Mouse (Mus musculus) embryonic facial prominence, embryonic 13.5 days (tissue): ENCODE results near the gene Phldb2. TPM values are rescaled to one million over a fixed set of nuclear protein-coding genes. Genes with fewer than 3 reads are reported as not detected.
A peak's percentile ranks its signal among the peaks of the same experiment; 100 is the strongest.

Experiments
- ATAC-seq: fragments of 200-750 bp; cut with Nextera tagmentation; 2 replicates; pipeline ENCODE4 v1.8.0; 2017; ENCODE audit warnings: low read depth; ENCODE audit not compliant: insufficient number of reproducible peaks, insufficient read depth, low FRiP score, low TSS enrichment
- H3K27ac ChIP-seq: fragments of 300-500 bp; sonication (generic); 2 replicates; pipeline ENCODE4 v1.5.1; 2015; ENCODE audit warnings: moderate library complexity, mild to moderate bottlenecking, inconsistent platforms
- H3K27me3 ChIP-seq: fragments of 300-500 bp; sonication (generic); 2 replicates; pipeline ENCODE4 v1.6.1; 2015; ENCODE audit warnings: mild to moderate bottlenecking, inconsistent platforms
- H3K36me3 ChIP-seq: fragments of 300-500 bp; sonication (generic); 2 replicates; pipeline ENCODE4 v1.6.1; 2015; ENCODE audit warnings: mild to moderate bottlenecking, inconsistent platforms
- H3K4me1 ChIP-seq: fragments of 300-500 bp; sonication (generic); 2 replicates; pipeline ENCODE4 v1.6.1; 2015; ENCODE audit warnings: inconsistent platforms
- H3K4me2 ChIP-seq: fragments of 300-500 bp; sonication (generic); 2 replicates; pipeline ENCODE4 v1.6.1; 2015; ENCODE audit warnings: moderate library complexity, mild to moderate bottlenecking, inconsistent platforms
- H3K4me3 ChIP-seq: fragments of 300-500 bp; sonication (generic); 2 replicates; pipeline ENCODE4 v1.5.1; 2015; ENCODE audit warnings: mild to moderate bottlenecking, inconsistent platforms
- H3K9ac ChIP-seq: fragments of 300-500 bp; sonication (generic); 2 replicates; pipeline ENCODE4 v1.6.1; 2015; ENCODE audit warnings: mild to moderate bottlenecking, inconsistent platforms
- H3K9me3 ChIP-seq: fragments of 300-500 bp; sonication (generic); 2 replicates; pipeline ENCODE4 v1.6.1; 2016; ENCODE audit warnings: inconsistent platforms
- WGBS: fragments of 180-500 bp; shearing (Covaris S2); methylation state at CpG from one replicate; pipeline ENCODE4 v1.1.7; 2015; ENCODE audit warnings: mixed read lengths; 5-methylcytosine and 5-hydroxymethylcytosine counted together
- polyA plus RNA-seq: library from polyadenylated mRNA; unstranded; fragments of >200 nt; fragmentation: Nextera tagmentation; extraction: Ambion mirVana; gene quantifications from 2 replicates; pipeline ENCODE4 v1.2.1, GENCODE M21; 2015

The Phldb2 gene
- polyA plus RNA-seq, 1 experiment from 2014 or later = 55.0 TPM

DNA sequence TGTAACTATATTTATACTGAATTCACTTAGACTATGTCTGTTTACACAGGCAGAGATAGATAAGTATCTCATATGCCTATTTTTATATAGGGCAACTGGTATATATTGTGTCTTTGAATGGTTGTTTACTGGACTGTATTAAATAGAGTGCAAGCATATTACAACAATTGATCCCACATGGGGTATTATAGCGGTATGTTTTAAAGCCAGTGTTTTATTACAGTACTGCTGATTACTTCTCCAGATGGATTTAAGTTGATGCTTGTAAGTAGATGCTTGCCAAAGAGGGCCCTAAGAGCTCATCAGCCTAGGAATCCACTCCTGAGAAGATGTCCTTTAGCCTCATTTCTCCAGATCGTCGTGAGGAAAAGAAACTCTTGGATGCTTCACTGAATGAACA lies 84.4 kb downstream of the Phldb2 start:
- no peaks in the 10 kb centered on the region for H3K36me3 ChIP-seq
- no peaks in the 10 kb centered on the region for H3K27me3 ChIP-seq
- H3K4me2 ChIP-seq = no peak overlapping the region
- 29% methylated on average over 3 of the region's 3 CpGs for WGBS
- peak overlapping the region; percentile 40; the same call in 1 of the 2 replicates for H3K27ac ChIP-seq
- no peaks in the 10 kb centered on the region for H3K9me3 ChIP-seq
- no peak for ATAC-seq
- no peak overlapping the region for H3K4me3 ChIP-seq
- no peak overlapping the region for H3K9ac ChIP-seq
- H3K4me1 ChIP-seq = 0 out of 2 replicates have a peak, but pooled peaks cover 12% of the 10 kb centered on the region

DNA sequence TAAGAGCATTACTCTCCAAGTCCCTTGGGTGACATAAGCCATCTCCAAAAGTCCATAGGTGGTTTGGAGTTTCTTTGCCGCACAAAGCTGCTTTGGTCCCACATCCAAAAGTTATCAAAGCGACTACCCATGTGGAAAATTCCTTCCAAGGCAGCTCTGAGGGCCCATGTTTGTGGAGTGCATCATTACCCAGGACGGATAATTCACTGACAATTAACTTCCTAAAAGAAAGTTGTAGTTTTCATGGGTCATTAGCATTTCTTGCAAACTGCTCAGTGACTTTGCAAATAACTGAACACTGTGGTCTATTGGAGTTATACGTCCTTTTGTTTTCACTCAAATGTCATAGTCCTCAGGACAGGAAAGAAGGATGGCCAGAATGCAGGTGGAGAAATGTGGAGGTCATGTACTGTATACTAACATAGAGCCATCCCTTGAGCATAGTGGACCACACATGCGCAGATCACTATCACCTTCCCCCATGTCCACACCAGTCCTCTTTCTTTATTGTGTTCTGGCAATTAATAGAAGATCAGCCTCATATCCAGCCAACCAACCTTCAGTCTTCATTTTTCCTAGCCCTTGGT lies 96.0 kb downstream of the Phldb2 start:
- no peaks in the 10 kb centered on the region for H3K27me3 ChIP-seq
- no peak for ATAC-seq
- no peak overlapping the region for H3K4me3 ChIP-seq
- 0 out of 2 replicates have a peak, but pooled peaks cover 4% of the 10 kb centered on the region for H3K4me1 ChIP-seq
- no peak overlapping the region for H3K9ac ChIP-seq
- H3K36me3 ChIP-seq = no peaks in the 10 kb centered on the region
- no peak overlapping the region for H3K4me2 ChIP-seq
- 80% methylated on average over 5 of the region's 5 CpGs for WGBS
- H3K9me3 ChIP-seq = 0 out of 2 replicates have a peak, but pooled peaks cover 4% of the 10 kb centered on the region
- H3K27ac ChIP-seq = no peak overlapping the region

DNA sequence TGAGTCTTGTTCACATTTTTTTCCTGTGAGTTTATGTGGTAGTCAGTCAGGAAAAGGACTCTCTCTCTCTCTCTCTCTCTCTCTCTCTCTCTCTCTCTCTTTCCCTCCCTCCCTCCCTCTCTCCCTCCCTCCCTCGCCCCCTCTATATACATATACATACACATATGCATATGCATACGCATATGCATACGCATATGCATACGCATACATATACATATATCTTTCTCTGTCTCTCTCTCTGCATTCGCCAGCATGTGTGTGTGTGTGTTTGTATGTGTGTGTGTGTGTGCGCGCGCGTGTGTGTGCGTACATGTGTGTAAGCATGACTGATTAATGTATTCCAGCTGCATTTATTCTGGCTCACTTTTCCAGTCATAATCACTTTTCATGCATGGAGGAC lies 98.9 kb downstream of the Phldb2 start:
- H3K27ac ChIP-seq = no peak overlapping the region
- H3K36me3 ChIP-seq = no peaks in the 10 kb centered on the region
- no peak overlapping the region for H3K4me3 ChIP-seq
- H3K27me3 ChIP-seq = no peaks in the 10 kb centered on the region
- H3K9ac ChIP-seq = no peak overlapping the region
- 79% methylated on average over 10 of the region's 10 CpGs for WGBS
- H3K4me2 ChIP-seq = no peak overlapping the region
- ATAC-seq = no peak
- H3K9me3 ChIP-seq = no peaks in the 10 kb centered on the region
- H3K4me1 ChIP-seq = 0 out of 2 replicates have a peak, but pooled peaks cover 4% of the 10 kb centered on the region

DNA sequence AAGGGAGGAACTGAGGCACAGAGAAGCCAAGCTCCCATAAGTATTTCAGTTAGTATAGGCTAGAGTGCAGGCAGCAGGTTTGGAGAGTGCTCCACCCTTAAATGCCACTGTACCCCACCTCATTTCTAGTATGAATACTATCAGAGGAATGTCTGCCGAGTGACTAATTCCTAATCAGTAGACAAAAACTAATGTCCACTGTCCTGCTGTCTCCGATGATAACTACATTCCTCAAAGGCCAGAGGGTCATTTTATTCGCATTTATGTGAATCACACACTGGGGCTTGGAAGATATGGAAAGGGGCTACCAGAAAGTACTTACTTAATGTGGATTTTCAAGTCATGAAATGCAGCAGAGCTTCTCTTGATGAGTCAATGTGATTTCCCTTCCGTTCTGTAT lies 104.4 kb downstream of the Phldb2 start:
- WGBS = 83% methylated on average over 4 of the region's 4 CpGs
- Histone ChIP-seq H3K4me2 (no peak overlapping the region), H3K27ac (no peak overlapping the region), H3K27me3 (no peaks in the 10 kb centered on the region), H3K9ac (no peak overlapping the region), H3K4me1 (peaks cover 5% of the 10 kb centered on the region), H3K9me3 (no peaks in the 10 kb centered on the region), H3K36me3 (no peaks in the 10 kb centered on the region), H3K4me3 (no peak overlapping the region)
- no peak for ATAC-seq

DNA sequence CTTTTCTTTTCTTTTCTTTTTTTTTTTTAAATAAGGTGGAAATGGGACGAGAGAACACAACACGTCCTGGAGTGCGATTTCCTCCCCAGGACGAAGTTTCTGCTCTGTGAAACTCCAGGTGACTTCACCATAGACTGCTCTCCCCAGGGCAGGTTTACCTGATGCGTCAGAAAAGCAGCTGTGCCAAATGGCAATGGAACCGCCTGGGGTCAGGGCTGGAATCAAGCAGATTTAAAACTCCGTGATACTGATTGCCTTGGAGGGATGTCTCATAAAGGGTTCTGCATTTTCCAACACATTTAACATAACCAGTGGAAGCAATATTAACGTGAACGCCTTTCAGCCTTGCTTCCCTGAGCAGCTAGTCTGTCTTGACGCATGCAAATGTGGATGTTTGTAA lies 108.5 kb downstream of the Phldb2 start:
- peak overlapping the region; percentile 87 for H3K27ac ChIP-seq
- H3K4me3 ChIP-seq = peak overlapping the region; percentile 76
- H3K4me2 ChIP-seq = peak overlapping the region; percentile 82
- no peaks in the 10 kb centered on the region for H3K9me3 ChIP-seq
- peak overlapping the region; percentile 91 for H3K9ac ChIP-seq
- whole genome bisulfite sequencing = 8% methylated on average over 10 of the region's 10 CpGs
- H3K36me3 ChIP-seq = no peaks in the 10 kb centered on the region
- no peaks in the 10 kb centered on the region for H3K27me3 ChIP-seq
- peaks cover 25% of the 10 kb centered on the region for H3K4me1 ChIP-seq
- ATAC-seq = no peak

DNA sequence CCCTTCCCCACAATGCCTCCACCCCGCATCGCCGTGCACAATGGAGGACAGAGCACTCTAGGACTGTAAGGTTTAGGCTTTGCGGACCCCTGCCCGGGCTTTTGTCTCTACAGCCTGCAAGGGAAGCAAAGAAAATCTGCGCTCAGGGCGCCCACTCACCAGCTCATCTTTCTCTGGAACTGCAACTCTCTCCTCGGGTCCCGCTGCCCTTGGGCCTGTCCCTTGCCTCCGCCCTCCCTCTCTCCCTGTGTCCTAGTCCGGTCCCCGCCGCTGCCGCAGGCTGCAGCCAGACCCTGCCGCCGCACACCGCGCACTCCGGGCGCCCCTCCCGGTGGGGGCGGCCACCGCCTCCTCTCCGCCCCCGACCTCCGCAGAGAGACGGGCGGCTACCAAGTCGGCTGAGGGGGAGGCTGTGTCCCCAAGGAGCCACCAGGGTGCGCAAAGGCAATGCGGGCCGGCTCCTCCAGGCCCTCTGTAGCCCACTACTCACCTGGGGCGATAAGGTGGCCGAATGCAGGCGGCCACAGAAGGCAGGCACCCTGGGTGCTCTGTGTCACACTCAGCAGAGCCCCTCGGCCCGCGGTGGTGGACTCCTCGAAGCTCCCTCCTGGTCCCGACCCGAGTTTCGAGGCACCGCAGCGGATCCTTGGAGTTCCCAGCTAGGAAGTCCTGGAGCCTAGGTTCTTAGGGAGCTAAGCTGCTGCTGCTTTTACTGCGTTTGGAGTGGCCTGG lies 109.2 kb downstream of the Phldb2 start:
- H3K27me3 ChIP-seq = no peaks in the 10 kb centered on the region
- H3K9ac ChIP-seq = peak overlapping the region; percentile 91
- H3K27ac ChIP-seq = peak overlapping the region; percentile 87
- H3K4me2 ChIP-seq = peak overlapping the region; percentile 82
- peak overlapping the region; percentile 76 for H3K4me3 ChIP-seq
- under 1% methylated on average over 44 of the region's 45 CpGs for WGBS
- peaks cover 32% of the 10 kb centered on the region for H3K4me1 ChIP-seq
- H3K36me3 ChIP-seq = no peaks in the 10 kb centered on the region
- no peaks in the 10 kb centered on the region for H3K9me3 ChIP-seq
- ATAC-seq = peak; percentile 91

DNA sequence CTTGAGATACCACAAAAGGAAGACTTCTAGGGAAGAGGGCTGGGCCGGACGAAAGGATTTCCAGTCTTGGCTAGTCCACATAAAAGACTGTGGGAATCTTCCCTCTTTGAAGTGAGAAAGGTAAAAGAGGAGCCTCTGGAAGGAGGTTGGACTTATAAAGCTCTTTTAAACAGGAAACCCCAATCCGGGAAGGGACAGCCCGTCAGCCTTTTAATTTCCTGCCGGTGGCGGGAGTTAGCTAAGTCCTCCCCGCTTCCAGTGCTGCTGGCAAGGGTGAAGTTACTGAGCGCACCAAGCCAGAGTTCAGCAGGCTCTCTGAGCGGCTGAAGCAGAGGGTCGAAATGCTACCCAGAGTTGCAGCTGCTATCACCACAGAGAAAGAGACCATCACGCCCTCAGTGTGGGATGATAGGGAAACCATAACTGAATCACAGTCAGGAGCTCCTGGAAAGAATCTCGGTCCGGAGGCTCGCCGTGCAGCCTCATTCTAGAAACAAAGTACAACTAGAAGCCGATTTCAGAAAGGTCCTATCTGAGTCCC lies 110.0 kb downstream of the Phldb2 start:
- Histone ChIP-seq H3K27me3 (no peaks in the 10 kb centered on the region), H3K27ac (peak overlapping the region; percentile 87), H3K4me3 (peak overlapping the region; percentile 76), H3K4me2 (peak overlapping the region; percentile 82), H3K36me3 (no peaks in the 10 kb centered on the region), H3K4me1 (peaks cover 38% of the 10 kb centered on the region), H3K9me3 (no peaks in the 10 kb centered on the region), H3K9ac (peak overlapping the region; percentile 91)
- under 1% methylated on average over 16 of the region's 16 CpGs for WGBS
- ATAC-seq = 0 out of 2 replicates have a peak, but pooled peaks have one; percentile 1

DNA sequence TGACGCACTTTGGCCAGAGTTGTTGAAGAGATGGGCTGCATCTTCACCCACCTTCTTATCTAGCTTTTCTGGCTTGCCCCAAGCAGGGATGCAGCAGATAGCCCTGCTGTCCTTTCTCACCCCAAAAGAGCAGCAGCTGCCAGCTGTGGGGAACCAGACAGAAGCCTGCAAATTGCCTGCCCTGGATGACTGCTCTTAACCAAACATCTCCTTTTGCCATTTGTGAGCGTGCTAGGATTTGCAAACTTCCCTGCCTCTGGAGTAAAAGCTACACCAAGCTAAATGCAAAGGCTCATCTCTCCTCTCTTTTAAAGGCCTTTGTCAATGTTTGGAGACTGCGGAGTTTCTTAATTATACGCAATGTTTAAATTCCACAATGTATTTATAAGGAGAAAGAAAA lies 111.0 kb downstream of the Phldb2 start:
- Histone ChIP-seq H3K36me3 (no peaks in the 10 kb centered on the region), H3K4me2 (peak overlapping the region; percentile 82), H3K27me3 (no peaks in the 10 kb centered on the region), H3K9ac (peak overlapping the region; percentile 65), H3K27ac (0 out of 2 replicates have a peak overlapping the region, but pooled peaks have one; percentile 39), H3K4me1 (peaks cover 47% of the 10 kb centered on the region), H3K9me3 (no peaks in the 10 kb centered on the region), H3K4me3 (peak overlapping the region; percentile 76)
- ATAC-seq = no peak
- WGBS = 48% methylated on average over 4 of the region's 4 CpGs

DNA sequence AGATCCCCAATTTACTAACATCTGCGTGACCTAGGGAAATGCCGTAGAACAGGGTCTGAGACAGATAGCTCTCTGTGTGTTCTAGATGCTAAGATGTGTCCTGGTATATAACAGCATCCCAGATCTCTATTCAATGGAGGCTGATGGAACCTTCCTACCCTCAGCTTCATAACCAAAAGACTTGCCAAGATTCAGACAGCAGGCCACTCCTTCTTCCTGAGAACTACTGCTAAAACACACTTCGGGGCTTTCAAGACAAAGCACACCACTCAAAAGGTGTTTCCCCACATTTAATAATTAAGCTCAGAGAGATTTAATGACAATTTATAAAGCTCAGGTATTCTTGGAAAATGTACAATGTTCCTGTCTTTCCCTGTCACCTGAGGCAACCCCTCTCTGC lies 111.6 kb downstream of the Phldb2 start:
- H3K27me3 ChIP-seq = no peaks in the 10 kb centered on the region
- peaks cover 47% of the 10 kb centered on the region for H3K4me1 ChIP-seq
- no peaks in the 10 kb centered on the region for H3K9me3 ChIP-seq
- H3K27ac ChIP-seq = no peak overlapping the region
- H3K4me2 ChIP-seq = peak overlapping the region; percentile 82
- peak overlapping the region; percentile 76 for H3K4me3 ChIP-seq
- peak overlapping the region; percentile 65 for H3K9ac ChIP-seq
- no peak for ATAC-seq
- no peaks in the 10 kb centered on the region for H3K36me3 ChIP-seq
- WGBS = 83% methylated on average over 3 of the region's 3 CpGs

DNA sequence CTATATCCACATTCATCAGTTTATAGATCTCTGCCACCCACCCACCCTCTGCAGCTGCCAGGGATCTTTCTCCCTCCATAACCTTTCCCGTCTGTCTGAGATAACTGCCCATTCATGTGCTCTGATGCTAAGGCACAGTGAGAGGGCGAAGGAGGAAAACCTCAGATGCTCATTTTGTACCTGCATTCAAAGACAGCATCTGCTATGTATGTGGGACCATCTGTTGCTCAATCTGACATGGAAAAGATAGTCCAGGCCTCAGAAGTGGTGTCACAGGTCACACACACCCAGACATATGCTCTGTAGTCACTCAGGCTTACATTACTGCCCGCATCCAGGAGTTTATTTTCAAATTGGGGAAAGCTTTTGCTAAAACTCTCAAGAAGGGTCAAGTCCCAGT lies 112.4 kb downstream of the Phldb2 start:
- 81% methylated on average over 3 of the region's 3 CpGs for WGBS
- Histone ChIP-seq H3K4me2 (peak overlapping the region; percentile 82), H3K27ac (no peak overlapping the region), H3K36me3 (no peaks in the 10 kb centered on the region), H3K9ac (no peak overlapping the region), H3K9me3 (no peaks in the 10 kb centered on the region), H3K4me1 (peaks cover 47% of the 10 kb centered on the region), H3K4me3 (no peak overlapping the region), H3K27me3 (no peaks in the 10 kb centered on the region)
- ATAC-seq = no peak

DNA sequence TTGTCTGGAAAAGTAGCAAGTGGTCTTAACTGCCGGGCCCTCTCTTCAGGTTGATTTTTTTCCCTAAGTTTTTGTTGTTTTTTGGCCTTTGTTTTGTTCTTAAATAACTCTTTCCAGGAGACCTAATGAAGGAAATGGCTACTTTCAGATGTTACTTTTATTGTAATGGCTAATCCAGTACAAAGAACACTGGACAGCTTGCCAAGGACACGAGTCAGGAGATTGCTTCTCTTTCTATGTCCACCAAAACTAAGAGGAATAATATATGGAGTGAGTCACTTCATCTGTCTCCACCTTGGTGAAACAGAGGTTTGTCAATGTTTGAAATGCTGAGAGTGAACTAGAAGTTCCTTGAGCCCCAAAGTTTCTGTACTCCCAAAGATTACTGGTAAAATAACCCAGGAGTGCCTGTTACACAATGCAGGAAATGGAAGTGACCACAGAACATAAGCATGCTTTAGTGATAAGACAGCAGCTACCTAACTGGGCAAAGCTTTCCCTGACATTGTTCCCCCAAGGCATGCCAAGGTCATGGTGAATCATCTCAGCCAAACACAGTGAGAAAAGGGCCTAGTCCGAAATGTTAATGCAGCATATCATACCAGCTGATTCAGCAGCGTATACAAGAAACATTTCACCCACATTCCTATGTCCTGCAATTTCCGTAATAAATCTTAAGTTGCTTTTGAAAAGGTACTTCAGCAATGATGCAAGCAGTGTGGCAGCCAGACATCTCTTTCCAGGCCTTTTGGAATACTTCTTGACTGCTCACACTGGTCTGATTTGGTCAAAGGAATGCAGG lies 115.7 kb downstream of the Phldb2 start:
- H3K27ac ChIP-seq = 0 out of 2 replicates have a peak overlapping the region, but pooled peaks have one; percentile 12
- no peaks in the 10 kb centered on the region for H3K36me3 ChIP-seq
- ATAC-seq = no peak
- WGBS = 60% methylated on average over 5 of the region's 5 CpGs
- H3K4me1 ChIP-seq = peaks cover 50% of the 10 kb centered on the region
- no peak overlapping the region for H3K4me2 ChIP-seq
- no peaks in the 10 kb centered on the region for H3K27me3 ChIP-seq
- no peaks in the 10 kb centered on the region for H3K9me3 ChIP-seq
- H3K9ac ChIP-seq = no peak overlapping the region
- no peak overlapping the region for H3K4me3 ChIP-seq
